Mouse (Mus musculus): Measurements from ENCODE around the gene Dgkb.

Gene Dgkb

DNA sequence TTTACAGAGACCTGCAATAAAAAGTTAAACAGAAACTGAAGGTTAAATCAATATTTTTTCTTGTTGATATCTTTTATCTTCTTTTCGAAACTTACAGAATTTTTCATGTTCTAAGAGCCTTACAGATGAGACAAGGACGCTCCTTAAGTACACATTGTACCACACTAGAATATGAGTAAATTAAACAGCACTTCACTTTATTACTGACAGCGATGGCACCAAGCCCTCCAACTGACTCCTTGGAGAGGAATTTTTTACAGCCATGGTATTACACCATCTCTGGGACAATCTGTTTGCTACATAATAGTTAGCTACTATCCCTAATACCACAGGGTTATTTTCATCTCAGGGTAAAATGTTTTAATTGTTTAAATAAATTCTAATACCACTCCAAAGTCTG lies 556.6 kb downstream of the Dgkb start:
- no peak for DNase-seq

DNA sequence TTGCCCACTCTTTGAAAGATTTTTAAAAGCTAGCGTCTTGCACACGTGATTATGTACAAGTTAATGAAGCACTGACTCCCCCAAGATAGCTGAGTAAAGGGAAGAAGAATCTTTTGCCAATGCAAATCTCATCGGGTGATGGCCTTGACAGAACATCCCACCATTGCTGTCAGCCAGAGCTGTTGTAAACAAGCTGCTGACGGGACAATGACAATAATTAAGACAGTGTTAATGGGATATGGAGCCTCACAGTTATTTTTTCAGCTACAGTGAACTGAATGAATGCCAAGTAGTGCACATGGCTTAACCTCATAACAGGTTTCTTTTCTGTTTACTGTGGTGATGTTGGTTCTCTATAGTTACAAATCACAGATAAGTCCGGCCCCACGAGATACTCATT lies 568.4 kb downstream of the Dgkb start:
- DNase-seq = no peak

GRCm38 (mm10) chr12:38386991-38387390 lies 569.5 kb downstream of the Dgkb start:
- no peak for DNase-seq

DNA sequence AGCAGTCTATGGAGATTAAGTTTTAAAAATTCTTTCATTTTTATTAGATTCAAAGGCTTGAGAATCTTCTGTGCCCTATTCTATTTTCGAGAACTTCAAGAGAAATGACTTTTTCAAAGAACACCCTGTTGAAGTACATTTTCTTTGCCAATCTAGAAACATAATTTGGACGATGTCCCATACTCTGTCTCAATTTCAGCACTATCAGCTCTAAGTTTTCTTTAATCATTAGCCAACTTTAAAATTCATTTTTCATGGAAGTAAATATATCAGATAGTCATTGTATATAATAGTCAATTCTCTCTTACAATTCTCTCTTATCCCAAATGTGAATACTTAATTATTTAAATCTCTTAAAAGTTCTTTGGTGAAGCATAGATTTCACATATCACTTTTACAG lies 570.1 kb downstream of the Dgkb start:
- DNase-seq = no peak

GRCm38 (mm10) chr12:38388243-38388642 lies 570.7 kb downstream of the Dgkb start:
- DNase-seq = no peak

GRCm38 (mm10) chr12:38397754-38398312 lies 580.3 kb downstream of the Dgkb start:
- no peak for DNase-seq

GRCm38 (mm10) chr12:38400089-38400488 lies 582.6 kb downstream of the Dgkb start:
- DNase-seq = no peak

GRCm38 (mm10) chr12:38435364-38436130 lies 618.0 kb downstream of the Dgkb start:
- no peak for DNase-seq

DNA sequence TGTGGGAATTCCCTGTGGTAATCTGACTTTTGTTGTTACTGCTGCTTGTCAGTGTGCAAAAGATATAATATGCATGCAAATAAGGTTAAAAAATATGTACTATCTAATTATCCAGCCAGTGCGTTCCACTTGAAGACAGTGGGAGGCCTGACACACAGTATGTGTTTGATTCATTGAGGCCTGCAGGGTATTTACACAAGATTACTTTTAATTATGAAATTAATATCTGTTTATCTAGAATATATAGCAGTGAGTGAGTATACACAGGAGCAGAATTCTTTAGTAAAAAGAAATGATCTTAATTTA lies 618.6 kb downstream of the Dgkb start:
- no peak for DNase-seq

DNA sequence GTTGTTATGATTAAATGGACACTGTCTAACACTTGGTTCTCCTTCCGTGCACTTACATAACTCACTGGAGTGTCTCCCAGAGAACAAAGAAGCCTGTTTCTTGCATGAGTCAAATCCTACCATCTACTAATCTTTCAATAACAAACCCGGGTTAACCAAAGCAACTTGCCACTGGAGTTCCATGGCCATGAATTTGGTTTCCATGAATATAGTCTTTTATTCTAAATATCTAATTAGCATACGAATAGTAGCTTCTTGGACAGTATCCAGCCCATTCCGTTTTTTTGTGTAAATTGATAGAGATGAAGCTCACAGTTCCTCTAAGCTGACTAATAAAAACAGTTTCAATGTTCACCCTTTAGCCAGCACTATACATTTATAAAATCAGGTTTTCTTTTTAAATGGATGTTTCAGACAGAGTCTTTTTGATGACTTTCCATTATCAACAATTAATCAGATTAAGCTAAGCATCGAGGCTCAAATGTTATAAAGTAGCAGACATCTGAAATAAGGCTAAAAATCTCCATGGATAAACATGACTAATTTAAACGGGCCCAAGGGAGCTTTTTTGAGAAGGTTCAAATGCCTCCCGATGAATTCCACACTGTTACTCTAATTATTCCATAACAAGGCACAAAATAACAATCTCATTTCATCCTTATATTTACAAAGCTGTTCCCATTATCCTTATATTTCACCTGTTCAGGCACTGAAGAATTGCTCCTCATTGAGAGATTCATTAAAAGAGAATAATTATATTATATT lies 633.0 kb downstream of the Dgkb start:
- DNase-seq = no peak

DNA sequence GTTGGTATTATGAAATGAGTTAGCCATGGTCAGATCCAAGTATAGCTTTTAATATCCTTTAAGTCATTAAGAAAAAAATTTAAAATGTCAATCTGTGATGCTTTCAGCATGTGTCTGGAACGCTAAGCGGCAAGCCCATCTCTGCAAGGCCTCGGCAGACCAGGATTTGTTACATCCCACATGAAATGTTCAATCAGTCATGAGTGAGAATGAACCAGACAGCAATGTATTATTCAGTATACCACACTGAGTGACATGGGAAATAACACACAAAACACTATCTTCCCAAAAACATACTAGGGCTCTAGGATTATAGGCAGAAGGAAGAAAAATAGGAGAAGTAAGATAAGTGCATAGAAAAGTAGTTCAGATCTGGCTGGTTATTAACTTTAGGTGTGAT lies 634.2 kb downstream of the Dgkb start:
- no peak for DNase-seq

DNA sequence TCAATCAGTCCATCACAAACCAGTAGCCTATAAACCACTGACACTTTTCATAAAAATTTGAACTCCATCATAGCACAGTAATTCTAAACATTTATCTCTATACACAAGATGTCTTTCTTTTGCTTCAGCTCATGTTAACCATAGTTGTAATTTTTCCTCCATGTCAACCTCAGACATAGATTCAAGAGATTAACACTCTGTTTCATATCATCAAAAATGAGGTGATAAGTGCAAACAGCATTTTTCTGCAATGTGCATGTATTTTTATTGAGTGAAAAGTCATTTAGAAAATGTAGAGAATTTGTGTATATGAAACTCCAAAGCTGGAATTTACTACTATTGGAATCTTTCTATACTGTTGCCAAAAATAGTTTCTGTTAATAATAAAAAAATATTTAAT lies 650.7 kb downstream of the Dgkb start:
- DNase-seq = no peak

GRCm38 (mm10) chr12:38468605-38469004 lies 651.1 kb downstream of the Dgkb start:
- no peak for DNase-seq

- no peak for DNase-seq
Measured at GRCm38 (mm10) chr12:38497229-38497628, 679.7 kb downstream of the Dgkb start.

DNA sequence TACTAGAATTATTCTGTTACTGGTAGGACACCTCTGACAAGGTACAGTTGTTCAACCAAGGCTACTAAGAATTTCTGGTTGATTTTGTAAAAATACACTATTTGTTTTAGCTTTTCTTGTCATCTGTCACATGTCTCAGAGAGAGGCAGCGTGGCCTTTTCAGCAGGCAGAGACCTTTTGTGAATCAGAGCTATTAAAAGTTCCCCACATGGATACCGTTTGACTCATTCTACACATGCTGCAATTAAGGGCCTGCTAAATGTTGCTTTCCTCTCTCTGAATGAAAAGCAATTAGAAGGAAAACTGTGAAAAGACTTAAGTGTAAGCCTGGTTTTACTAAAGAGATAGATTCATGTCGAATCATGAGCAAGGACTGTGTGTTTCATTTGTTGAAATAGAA lies 683.4 kb downstream of the Dgkb start:
- no peak for DNase-seq

DNA sequence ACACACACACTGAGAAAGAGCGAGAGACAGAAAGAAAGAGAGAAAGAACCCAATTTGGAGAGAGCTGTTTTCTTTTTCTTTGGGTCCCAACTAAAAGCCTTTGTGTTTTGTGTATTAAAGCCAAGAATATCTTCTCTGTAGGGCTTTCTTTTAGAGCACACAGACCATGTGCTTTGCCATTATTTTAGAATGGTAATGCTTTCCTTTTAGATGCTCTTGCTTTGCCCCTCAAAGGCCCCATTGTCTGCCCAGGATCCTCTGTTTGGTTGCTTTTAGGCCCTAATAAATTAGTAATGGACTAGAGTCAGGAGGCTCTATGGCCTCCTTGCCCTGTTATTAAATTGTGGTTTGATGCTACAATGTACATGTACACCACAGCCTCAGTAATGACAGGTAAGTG lies 690.7 kb downstream of the Dgkb start:
- DNase-seq = no peak

DNA sequence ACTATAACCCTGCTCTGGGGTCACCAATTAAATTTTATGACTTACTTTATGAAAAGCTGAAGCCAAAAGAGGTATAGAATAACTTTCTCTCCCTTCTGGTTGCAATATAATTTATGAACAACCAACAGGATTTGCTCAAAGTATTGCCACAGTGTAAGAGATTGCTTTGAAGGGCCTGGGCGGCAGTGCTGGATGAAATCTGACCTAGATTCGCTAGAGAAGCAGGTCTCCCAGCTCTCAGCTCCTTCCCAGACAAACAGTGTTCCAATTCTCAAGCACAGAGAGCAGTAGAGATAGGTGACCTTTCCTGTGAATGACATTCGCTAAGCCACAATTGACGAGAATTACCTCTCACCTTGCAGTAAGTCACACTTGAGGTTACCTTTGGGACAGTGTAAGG lies 727.9 kb downstream of the Dgkb start:
- no peak for DNase-seq

DNA sequence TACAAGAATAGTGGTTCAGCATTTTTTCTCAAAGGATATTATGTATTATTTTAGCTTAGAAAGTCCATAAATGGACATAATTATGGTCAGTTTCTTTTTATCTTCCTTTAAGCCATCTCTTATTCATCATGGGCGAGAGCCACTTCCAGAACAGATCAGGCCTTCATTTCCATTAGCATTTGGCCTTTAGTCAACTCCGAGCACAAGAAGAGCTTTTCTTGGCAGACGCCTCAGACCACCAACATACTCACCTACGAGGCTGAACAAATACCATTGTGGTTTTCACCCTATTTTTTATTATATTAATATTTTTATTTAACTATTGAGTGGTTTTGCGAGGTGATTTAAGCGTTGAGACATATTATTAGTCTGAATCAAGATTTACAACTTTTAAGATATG lies 759.6 kb downstream of the Dgkb start:
- no peak for DNase-seq

GRCm38 (mm10) chr12:38579191-38579817 lies 761.8 kb downstream of the Dgkb start:
- DNase-seq = no peak

DNA sequence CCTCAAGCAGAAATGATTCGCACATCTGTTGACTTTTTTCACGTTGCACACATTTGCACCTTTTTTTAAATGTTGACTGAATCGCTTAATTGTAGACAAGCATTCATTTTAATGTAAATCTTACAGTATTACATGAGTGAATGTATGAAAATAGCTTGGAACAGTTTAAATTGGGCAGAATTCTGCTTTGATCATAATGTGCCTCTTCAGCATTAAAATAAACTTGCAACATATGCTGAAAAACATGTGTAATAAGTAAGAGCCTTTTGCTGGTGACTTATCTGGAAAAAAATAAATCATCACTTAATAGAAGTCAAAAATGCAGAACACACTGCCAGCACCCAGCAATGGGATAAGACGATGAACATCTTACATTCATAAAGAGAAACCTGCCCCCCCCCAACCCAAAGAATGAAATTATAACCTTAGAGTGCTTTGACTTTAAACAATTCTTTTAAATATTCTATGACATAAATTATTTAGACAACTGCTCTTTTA lies 768.9 kb downstream of the Dgkb start:
- DNase-seq = no peak

DNA sequence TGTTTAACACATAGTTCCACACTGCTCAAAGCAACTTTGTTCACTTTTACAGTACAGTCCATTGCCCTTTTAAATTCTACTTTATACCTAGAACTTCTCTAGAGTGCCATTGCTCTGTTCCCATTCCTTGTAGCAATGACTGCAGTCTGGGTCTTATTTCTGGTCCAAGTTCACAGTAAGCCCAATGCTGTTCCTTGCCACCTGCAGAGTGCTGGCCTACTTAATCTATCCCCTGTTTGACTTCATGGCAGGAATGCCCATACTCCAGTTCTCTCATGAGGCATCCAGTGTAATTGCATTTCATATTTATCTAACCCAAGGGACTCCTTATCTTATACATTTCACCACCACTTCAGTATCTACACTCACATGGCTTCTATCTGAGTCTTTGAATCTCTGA lies 772.4 kb downstream of the Dgkb start:
- no peak for DNase-seq

DNA sequence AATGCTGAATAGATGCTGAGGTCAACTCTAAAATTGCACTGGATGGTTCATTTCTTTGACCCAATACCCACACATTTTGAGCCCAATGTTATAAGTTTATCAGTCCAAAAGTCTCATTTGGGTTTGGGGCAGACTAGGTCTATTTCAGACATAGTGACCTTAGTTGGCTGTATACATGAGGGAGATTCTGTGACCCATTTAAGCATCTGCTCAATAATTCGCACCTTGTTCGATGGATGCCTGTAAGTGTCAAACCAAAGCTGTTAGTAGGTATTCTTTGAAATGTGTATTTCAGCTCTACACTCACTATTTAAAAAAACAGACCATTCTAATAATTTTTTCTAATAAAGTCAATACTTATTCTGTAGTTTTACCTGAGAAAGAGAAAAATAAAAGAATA lies 776.1 kb downstream of the Dgkb start:
- no peak for DNase-seq

- no peak for DNase-seq
Measured at GRCm38 (mm10) chr12:38594055-38594454, 776.5 kb downstream of the Dgkb start.
